Mouse (Mus musculus) right cerebral cortex, postnatal 14 days (tissue): Measurements from ENCODE around the gene Ergic1.
A peak's percentile ranks its signal among the peaks of the same experiment; 100 is the strongest.

Experiments used
- DNase-seq: peaks from one replicate; pipeline ENCODE4 v3.0.0; 2022

Gene Ergic1

GRCm38 (mm10) chr17:26631811-26632327, 70.6 kb downstream of the Ergic1 start:
- DNase-seq: peak; percentile 50

GRCm38 (mm10) chr17:26633186-26633585, 71.9 kb downstream of the Ergic1 start:
- DNase-seq: no peak

DNA sequence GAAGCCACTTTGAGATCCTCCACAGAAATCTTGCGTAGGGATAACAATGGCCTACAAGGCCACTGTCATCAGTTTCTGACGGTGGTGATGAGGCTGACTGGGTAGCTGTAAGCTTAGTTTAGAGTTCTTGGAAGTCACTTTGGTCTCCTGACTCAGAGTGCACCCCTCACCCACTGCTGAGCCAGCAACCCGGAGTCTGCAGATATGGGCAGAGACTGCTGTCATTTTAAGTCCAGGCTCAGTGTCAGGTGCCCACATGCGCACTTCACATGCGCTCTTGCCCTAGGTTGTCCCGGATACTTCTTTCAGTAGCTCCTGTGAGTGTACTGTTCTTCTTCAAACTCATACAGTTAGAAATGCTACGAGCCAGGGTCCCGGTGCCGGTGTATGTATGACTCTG, 72.6 kb downstream of the Ergic1 start:
- no peak for DNase-seq

DNA sequence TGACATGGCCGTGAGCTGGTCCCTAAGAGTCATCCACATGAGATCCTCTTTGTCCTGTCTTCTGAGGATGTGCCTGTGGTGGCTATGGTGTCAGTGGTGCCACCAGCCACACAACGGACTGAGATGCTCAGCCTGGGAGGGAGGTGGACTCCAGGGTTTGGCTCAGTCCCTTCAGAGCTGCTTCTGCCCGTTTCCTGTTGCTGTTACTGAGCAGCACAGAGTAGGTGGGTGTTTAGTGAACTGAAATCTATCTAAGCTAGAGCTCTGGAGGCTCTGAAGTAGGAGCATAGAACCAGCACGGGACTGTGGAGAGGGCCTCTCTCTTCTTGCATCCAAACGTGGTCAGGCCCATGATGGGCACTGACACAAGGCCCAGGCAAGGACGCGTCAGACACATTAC, 73.2 kb downstream of the Ergic1 start:
- no peak for DNase-seq

DNA sequence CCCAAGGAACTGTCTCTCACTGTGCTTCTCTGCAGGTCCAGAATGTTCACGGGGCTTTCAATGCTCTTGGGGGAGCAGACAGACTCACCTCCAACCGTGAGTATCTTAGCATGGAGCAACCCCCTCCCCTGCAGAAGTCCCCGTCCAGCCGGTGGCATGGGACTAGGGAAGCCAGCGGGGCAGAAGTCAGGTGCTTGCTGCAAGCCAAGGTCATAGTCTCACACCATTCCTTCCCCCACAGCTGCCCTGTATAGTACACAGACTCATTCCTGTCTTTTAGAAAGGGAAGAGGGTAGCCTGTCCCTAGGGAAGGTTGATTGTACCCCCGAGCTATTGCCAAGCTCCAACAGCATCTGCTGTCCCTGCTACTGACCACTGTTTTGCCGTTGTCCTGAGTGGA, 74.7 kb downstream of the Ergic1 start:
- no peak for DNase-seq

- no peak for DNase-seq
Observed at GRCm38 (mm10) chr17:26637851-26638250, 76.6 kb downstream of the Ergic1 start.

- DNase-seq: peak; percentile 80
Observed at GRCm38 (mm10) chr17:26638655-26639054, 77.4 kb downstream of the Ergic1 start.

DNA sequence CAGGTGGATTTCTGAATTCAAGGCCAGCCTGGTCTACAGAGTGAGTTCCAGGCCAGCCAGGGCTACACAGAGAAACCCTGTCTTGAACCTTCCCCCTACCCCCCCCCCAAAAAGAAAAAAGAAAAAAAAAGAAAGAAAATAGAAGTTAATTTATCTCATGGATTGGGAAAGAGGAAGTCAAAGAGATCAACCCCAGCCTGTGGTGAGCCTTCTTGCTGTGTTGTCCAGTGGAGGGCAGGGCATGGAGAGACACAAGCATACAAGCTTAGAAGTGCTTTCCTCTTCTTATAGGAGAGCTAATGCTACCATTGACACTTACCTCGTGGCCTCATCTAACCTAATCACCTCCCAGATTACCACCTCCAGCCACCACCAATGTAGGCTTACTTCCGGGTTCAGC, 78.5 kb downstream of the Ergic1 start:
- DNase-seq: no peak

- DNase-seq: no peak
Observed at GRCm38 (mm10) chr17:26640286-26640740, 79.0 kb downstream of the Ergic1 start.

- no peak for DNase-seq
Observed at GRCm38 (mm10) chr17:26643456-26643855, 82.2 kb downstream of the Ergic1 start.

GRCm38 (mm10) chr17:26643993-26644392, 82.7 kb downstream of the Ergic1 start:
- no peak for DNase-seq

DNA sequence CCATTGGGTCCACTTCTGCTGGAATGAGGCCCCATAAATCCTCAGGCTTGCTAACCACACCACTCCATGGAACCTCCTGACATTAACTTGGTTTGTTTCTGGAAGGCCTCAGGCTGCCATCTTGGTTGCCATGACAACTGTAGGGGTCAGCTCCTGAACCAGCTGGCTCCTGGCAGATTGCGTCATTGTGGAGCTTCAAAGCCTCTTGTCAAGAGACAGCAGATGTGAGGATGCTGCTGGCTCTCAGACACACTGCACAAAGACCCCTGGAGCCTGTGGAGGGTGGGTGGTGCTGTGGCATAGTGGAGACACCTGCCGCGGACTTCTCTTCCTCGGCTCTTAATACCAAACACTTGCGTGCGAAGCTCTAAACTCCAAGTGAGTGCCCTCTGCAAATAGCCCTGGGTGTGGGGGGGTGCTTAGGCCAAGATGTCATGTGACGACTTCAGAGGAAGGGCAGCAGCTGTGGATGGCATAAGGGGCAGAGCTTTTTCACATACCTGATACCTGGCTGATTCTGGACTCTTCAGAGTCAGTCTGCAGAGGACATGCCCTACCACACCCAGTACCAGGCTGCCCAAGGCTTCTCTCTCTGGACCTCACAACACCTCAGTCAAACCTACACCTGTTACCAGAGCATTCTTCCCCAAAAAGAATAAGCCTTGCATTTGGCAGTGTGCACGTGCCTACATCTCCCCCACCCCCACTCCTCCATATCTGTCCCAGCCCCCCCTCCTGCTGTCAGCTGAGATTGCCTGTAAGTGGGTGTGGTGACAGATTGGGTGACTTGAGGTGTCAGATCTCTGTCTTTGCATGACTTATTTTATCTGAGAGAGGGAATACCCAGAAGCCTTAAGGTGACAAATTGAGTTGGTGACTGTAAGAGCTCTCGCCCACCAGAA, 83.5 kb downstream of the Ergic1 start:
- no peak for DNase-seq

DNA sequence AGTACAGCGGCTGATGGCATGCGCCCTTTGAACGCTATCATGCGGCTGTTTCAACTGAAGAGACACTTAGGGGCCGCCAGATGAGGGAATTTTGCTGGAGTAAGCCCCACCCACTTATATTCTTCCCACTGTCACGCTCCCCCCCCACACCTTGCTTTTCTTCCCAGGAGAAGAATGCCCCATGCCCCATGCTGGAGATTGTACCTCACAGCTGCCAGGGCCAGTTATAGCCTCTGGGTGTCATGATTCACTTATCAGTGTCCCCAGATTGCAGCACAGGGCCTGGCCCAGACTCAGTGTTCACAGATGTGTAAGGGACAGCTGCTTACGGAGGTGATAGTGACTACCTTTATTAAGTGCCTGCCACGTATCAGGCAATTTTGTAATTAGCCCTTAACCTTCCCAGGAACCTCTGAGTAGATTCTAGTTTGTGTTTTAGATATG, 84.1 kb downstream of the Ergic1 start:
- DNase-seq: no peak

- no peak for DNase-seq
Observed at GRCm38 (mm10) chr17:26647283-26647682, 86.0 kb downstream of the Ergic1 start.

DNA sequence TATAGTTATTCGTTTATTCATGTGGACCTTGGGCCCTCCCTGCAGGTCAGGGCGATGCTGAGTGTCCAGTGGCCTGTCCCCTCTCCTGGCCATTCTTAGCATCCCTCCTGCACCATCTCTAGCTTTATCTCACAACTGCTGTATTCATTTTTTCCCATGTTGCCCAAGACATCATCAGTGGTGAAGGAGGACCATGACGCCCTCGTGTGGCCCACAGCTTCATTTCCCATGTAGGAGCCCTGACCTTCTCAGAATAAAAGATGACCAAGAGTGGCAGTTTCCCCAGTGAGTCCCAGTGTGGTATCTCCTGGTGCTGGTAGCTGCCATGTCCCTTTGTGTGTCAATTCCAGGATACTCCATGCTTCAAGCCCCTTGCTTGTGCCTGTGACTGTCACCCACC, 88.3 kb downstream of the Ergic1 start:
- DNase-seq: no peak

DNA sequence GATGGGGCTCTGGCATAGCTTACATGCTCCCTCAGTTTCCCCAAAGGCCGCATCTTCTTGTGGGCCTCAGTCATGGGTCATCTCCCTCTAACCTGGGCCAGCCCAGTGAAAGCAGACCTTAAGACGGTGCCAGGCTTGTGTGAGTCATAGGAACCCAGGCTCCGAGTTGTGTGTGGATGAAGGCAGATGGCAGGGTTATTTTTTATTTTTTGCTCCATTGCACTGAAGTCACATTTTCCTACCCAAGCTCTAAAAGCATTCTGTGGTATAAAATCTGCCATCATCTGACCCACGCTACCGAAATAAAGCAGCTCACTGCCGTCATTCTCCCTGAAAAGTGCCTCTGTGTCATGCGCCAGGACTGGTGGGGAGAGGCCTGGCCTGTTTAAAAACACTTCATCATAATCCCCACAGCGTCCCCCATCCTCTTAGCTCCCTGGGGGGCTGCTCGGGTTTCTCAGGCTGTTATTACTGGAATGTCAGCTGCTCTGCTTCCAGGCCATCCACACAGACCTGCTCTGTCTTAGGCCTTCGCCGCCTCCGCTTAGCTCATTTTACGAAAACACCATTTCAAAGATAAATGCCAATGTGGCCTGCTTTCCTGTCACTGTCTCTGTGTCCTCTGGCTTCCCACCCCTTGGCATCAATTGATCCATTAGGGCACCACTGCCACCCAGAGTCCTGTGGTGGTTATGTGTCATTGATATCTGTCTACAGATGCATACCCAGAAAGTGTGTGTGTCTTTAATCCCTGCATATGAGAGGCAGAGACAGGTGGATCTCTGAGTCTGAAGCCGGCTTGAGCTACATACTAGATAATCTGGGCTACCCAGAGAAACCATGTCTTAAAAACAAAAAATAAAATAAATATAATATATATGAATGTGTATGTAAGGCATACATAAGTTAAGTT, 89.4 kb downstream of the Ergic1 start:
- DNase-seq: no peak

GRCm38 (mm10) chr17:26658854-26659572, 97.7 kb downstream of the Ergic1 start:
- DNase-seq: no peak

DNA sequence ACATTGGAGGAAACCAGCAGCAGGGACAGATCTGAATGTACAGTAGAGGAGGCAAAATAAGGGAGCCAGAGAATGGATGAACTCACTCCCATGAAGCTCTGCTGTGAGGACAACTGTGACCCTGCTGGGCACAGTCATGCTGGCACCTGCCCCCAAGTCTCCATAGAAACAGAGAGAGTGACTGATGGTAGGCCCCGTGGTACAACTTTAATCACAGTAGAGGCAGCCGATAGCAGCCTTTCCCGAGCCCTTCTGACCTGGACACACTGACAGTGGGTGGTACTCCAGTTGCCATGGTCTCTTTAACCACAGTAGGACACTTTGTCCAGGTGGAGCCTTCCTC, 98.3 kb downstream of the Ergic1 start:
- no peak for DNase-seq

DNA sequence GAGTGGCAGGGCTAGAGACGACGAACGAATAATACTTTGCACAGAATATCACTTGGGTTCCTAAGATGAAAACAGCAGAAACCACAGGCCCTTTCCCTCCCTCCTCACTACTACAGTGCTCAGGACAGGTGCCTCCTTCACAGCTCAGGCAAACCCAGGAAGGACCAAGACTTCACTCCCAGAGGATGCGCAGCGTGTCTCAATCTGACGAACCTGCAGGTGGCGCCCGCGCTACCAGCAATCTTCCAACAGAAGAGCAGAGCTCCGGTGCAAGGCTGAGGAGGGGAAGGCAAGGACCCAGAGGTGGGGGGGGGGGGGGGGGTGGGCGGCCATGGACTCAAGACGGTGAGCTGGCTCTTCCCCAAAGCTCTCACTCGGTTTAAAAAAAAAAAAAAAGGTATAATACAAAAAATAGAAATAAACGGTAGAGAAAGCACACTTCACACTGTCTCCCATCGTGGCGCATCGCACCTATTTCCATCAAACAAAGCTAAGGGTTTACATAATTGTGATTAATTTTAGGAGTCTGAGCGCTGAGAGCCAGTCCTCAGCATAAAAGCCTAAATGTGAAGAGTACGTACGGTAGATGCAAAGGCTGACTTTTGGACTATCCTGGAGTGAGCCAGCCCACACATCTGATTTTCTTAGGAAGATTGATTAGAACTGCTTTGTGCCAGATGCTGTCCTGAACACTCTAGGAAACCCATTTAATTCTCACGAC, 99.1 kb downstream of the Ergic1 start:
- peak; percentile 87 for DNase-seq

GRCm38 (mm10) chr17:26662204-26662603, 100.9 kb downstream of the Ergic1 start:
- no peak for DNase-seq

GRCm38 (mm10) chr17:26662978-26663683, 101.8 kb downstream of the Ergic1 start, which contains the start of gene Atp6v0e:
Gene Atp6v0e (plus strand): TSS chr17:26663231.
- DNase-seq: peak; percentile 99
